In the genomic region with DNA sequence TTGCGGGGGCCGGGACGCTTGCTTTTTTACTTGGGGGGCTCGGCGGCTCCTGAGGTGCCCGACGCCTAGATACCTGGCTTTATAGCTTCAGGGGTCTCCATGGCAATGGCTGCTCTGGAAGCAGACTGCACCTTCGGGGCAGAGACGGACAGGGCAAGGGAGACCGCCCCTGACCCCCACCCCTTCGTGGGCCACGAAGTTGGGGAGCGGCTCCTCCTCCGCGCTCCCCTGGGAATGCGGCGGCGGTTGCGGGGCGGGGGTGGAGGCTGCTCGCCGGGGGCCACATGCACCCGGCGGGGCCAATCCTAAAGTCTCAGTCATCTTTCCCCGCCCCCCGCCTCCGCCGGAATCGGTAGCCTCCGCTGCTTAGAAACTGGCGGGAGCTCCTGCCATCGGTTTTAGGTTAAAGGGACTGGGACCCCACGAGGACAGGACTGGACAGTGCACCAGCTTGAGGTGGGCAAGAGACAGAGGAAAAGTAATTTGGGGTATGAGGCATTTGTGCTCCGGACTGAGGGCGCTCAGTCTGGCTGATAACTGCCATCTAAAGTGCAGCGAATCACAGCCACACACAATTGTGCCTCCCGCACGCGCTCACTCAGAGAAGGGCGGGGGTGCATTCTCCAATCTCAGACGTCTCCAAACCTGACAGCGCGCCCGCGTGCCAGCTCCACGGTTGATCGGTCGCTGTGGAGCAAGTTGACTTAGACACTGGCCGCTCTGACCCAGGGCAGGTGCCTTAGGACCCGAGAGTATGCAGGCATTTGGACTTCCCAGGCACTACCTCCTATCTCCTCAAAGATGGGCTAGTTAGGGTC, we compare ENCODE assay signal across 8 mouse cellular contexts. TPM values are rescaled to one million over a fixed set of nuclear protein-coding genes. Genes with fewer than 3 reads are reported as not detected.
DNase-seq lines count a peak whose midpoint lies in the region; ATAC-seq lines count a peak whose summit lies in the region.

Gene Ankrd63 (minus strand): TSS at position 51 of the 818 bp plus-strand sequence.

- H3K36me3 ChIP-seq in lung, embryonic 15.5 days: no peaks in the 10 kb centered on the region
- no peaks in the 10 kb centered on the region for H3K36me3 ChIP-seq in forebrain, embryonic 16.5 days (ENCODE audit: control insufficient read depth, insufficient read depth)
- H3K36me3 ChIP-seq in neural tube, embryonic 14.5 days (ENCODE audit: control insufficient read depth, insufficient read depth, low read length): no peaks in the 10 kb centered on the region

- H3K27me3 ChIP-seq in lung, embryonic 15.5 days: peaks cover 98% of the 10 kb centered on the region
- H3K27me3 ChIP-seq in forebrain, embryonic 16.5 days (replicated peaks; ENCODE audit: control insufficient read depth, insufficient read depth, low read length): peaks cover 73% of the 10 kb centered on the region
- peaks cover 77% of the 10 kb centered on the region for H3K27me3 ChIP-seq in neural tube, embryonic 14.5 days (ENCODE audit: control insufficient read depth, insufficient read depth, low read length)

- peaks cover 45% of the 10 kb centered on the region for H3K4me1 ChIP-seq in lung, embryonic 15.5 days
- H3K4me1 ChIP-seq in forebrain, embryonic 16.5 days (replicated peaks; ENCODE audit: control insufficient read depth, insufficient read depth, low read length): peaks cover 47% of the 10 kb centered on the region
- peaks cover 18% of the 10 kb centered on the region for H3K4me1 ChIP-seq in neural tube, embryonic 14.5 days (ENCODE audit: control insufficient read depth, insufficient read depth, low read length)

- peak within 1 kb of the TSS; percentile 41 for H3K4me3 ChIP-seq in lung, embryonic 15.5 days
- H3K4me3 ChIP-seq in forebrain, embryonic 16.5 days (replicated peaks; ENCODE audit: low read length): peak within 1 kb of the TSS; percentile 46
- peak within 1 kb of the TSS; percentile 17 for H3K4me3 ChIP-seq in neural tube, embryonic 14.5 days (ENCODE audit: low read depth, low read length)

- ATAC-seq in lung, embryonic 15.5 days (ENCODE audit: borderline replicate concordance, extremely low read depth, low FRiP score, low TSS enrichment): no peak
- no peak for ATAC-seq in forebrain, embryonic 16.5 days
- ATAC-seq in neural tube, embryonic 14.5 days (ENCODE audit: low read depth): no peak

- peak within 1 kb of the TSS; percentile 79 for H3K4me2 ChIP-seq in lung, embryonic 15.5 days
- H3K4me2 ChIP-seq in forebrain, embryonic 16.5 days (ENCODE audit: low read length): peak within 1 kb of the TSS; percentile 79
- peak within 1 kb of the TSS; percentile 57 for H3K4me2 ChIP-seq in neural tube, embryonic 14.5 days (ENCODE audit: low read depth, low read length)

- DNase-seq in adrenal gland, adult 18-20 months (ENCODE audit: low spot score in 2 of 2): peak; percentile 43 to 48
- no peak for DNase-seq in adrenal gland, postnatal 14 days
- DNase-seq in lung, postnatal 36 days: no peak
- no peak for DNase-seq in left cerebral cortex, postnatal 36 days (ENCODE audit: low spot score in 2 of 2)
- no peak for DNase-seq in urinary bladder, postnatal 36 days (ENCODE audit: low spot score in 2 of 2)

- 0 out of 2 replicates have a peak within 1 kb of the TSS, but pooled peaks have one; percentile 16 for H3K9ac ChIP-seq in lung, embryonic 15.5 days
- peak within 1 kb of the TSS; percentile 44 for H3K9ac ChIP-seq in forebrain, embryonic 16.5 days (replicated peaks; ENCODE audit: low read depth, low read length)
- 0 out of 2 replicates have a peak within 1 kb of the TSS, but pooled peaks have one; percentile 21 for H3K9ac ChIP-seq in neural tube, embryonic 14.5 days (replicated peaks; ENCODE audit: low read depth, low read length)

- WGBS in lung, embryonic 15.5 days: 3% methylated on average over 50 of the region's 50 CpGs
- under 1% methylated on average over 50 of the region's 50 CpGs for WGBS in forebrain, embryonic 16.5 days
- under 1% methylated on average over 50 of the region's 50 CpGs for WGBS in neural tube, embryonic 14.5 days

- H3K27ac ChIP-seq in lung, embryonic 15.5 days: no peak within 1 kb of the TSS
- no peak within 1 kb of the TSS for H3K27ac ChIP-seq in forebrain, embryonic 16.5 days (ENCODE audit: low read length)
- no peak within 1 kb of the TSS for H3K27ac ChIP-seq in neural tube, embryonic 14.5 days (ENCODE audit: low read depth, low read length)

- no peaks in the 10 kb centered on the region for H3K9me3 ChIP-seq in lung, embryonic 15.5 days
- no peaks in the 10 kb centered on the region for H3K9me3 ChIP-seq in forebrain, embryonic 16.5 days (ENCODE audit: control insufficient read depth, low read length)
- no peaks in the 10 kb centered on the region for H3K9me3 ChIP-seq in neural tube, embryonic 14.5 days (ENCODE audit: control insufficient read depth, low read length)

- intact Hi-C loops in left cerebral cortex, postnatal 36 days (cut with DNase I): loop anchor here (5.0 kb wide), 2 partner anchors 42 to 43 kb away; partner anchors contain the start of genes Inafm2 and Pak6

RNA-seq across cellular contexts. Expression of gene Ankrd63, which starts in this region (rescaled TPM):
- total RNA-seq in adrenal gland, adult 18-20 months (2021): under 1 TPM; 0.06 to 0.40 TPM
- 0.15 and 0.30 TPM in 2 replicates for total RNA-seq in adrenal gland, postnatal 14 days (2021)
- polyA plus RNA-seq in lung, embryonic 15.5 days (2015; fragmentation: Nextera tagmentation; extraction: Ambion mirVana): 0.10 and 0.12 TPM in 2 replicates
- polyA plus RNA-seq in forebrain, embryonic 16.5 days (2015; fragmentation: Nextera tagmentation; extraction: Ambion mirVana): 0.43 and 0.46 TPM in 2 replicates
- total RNA-seq in left cerebral cortex, postnatal 36 days (2021): 10 to 100 TPM; 20.0 to 32.2 TPM
- polyA plus RNA-seq in neural tube, embryonic 14.5 days (2014; fragmentation: Nextera tagmentation; extraction: Ambion mirVana): not detected in 2 replicates

Comparison
In these comparisons a context has a peak if more than half of its experiments do, and no peak if none do; other contexts are left out.
1. RNA of gene Ankrd63 (total RNA-seq): 20.0 to 32.2 TPM in left cerebral cortex, postnatal 36 days; 0.06 to 0.40 TPM in adrenal gland, adult 18-20 months and 0.15 to 0.30 TPM in adrenal gland, postnatal 14 days; every median in the first group is over 10 times any median in the second.
2. Peak in DNase-seq in adrenal gland, adult 18-20 months; RNA of the gene not detected or under 1 TPM.
3. Peak in every context shown above with its lines, with median percentiles within 50 percentile points of each other: H3K4me2 ChIP-seq, H3K4me3 ChIP-seq and H3K9ac ChIP-seq.